Mouse (Mus musculus): Measurements from ENCODE around the gene Plagl2.

DNA sequence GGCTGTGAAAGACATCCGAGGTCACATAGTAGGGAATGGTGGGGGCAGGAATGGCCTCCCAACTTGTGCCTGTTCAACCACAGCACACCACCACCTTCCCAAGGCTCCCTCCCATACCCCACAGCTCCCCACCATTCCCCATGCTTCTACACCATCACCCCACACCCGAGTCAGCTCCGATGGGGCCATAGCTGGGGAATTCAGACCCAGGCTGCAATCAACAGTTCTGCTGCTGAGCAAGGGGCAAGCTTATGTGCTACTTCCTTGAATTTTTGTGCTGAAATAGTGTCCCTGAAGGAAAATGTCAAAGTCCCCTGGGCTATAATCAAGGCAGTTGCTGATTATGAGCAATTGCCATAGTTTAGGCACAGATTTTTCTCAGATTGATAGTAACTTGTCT, 22.7 kb downstream of the Plagl2 start:
- TF ChIP-seq CTCF (IDR thresholded peaks at IDR 0.05) (no peak), POLR2A (IDR thresholded peaks at IDR 0.05; ENCODE audit: insufficient read depth, low read depth, low read length) (no peak), EP300 (IDR thresholded peaks at IDR 0.05; ENCODE audit: insufficient read depth, low read depth, low read length) (no peak)

All from heart, adult 2 months (tissue).